Comparison of ENCODE assay signal across 8 mouse cellular contexts in the genomic region with DNA sequence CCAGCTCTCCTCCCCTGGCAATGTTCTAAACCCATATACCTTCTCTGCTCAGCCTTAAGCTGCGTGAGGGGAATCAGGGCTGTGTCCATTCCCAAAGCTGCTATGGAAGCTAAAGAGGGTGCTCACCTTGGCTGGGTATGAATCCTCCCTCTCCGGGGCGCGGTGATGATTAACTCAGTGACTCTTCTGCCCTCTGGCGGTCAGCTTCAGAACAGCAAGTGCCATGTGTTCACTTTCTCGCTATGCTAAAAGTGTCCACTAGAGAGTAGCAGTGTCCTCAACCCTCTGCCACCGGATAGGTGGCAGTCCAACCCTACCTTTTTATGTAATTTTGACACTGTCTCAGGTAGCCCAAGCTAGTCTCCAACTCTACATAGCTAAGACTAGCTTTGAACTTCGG. TPM values are rescaled to one million over a fixed set of nuclear protein-coding genes. Genes with fewer than 3 reads are reported as not detected.
A peak's percentile ranks its signal among the peaks of the same experiment; 100 is the strongest.
DNase-seq lines count a peak whose midpoint lies in the region; ATAC-seq lines count a peak whose summit lies in the region.

No protein-coding gene starts in this region.

- H3K36me3 ChIP-seq in forebrain, embryonic 12.5 days (replicated peaks): no peaks in the 10 kb centered on the region
- no peaks in the 10 kb centered on the region for H3K36me3 ChIP-seq in liver, embryonic 16.5 days (ENCODE audit: control insufficient read depth, insufficient read depth)
- H3K36me3 ChIP-seq in neural tube, embryonic 14.5 days (ENCODE audit: control insufficient read depth, insufficient read depth, low read length): no peaks in the 10 kb centered on the region

- DNase-seq in CD8-positive naive resting alpha-beta T cell, adult 2 months (ENCODE audit: low read depth in 2 of 2, low spot score in 2 of 2): peak; percentile 88 to 92
- peak; percentile 89 for DNase-seq in c-Kit-positive CD71-negative TER-119-negative erythroid progenitor cells, embryonic 14.5 days (ENCODE audit: low read depth)
- DNase-seq in heart, postnatal 14 days: peak; percentile 89 to 95
- DNase-seq in large intestine, adult 2 months (ENCODE audit: low read depth, low spot score): peak; percentile 82
- DNase-seq in testis, postnatal 10 days (ENCODE audit: low spot score): peak; percentile 95

- H3K4me1 ChIP-seq in forebrain, embryonic 12.5 days: no peaks in the 10 kb centered on the region
- no peaks in the 10 kb centered on the region for H3K4me1 ChIP-seq in liver, embryonic 16.5 days (ENCODE audit: control insufficient read depth, low read depth, low read length)
- H3K4me1 ChIP-seq in neural tube, embryonic 14.5 days (ENCODE audit: control insufficient read depth, insufficient read depth, low read length): no peaks in the 10 kb centered on the region

- no peak overlapping the region for H3K9ac ChIP-seq in forebrain, embryonic 12.5 days
- H3K9ac ChIP-seq in liver, embryonic 16.5 days (ENCODE audit: low read depth, low read length): no peak overlapping the region
- no peak overlapping the region for H3K9ac ChIP-seq in neural tube, embryonic 14.5 days (replicated peaks; ENCODE audit: low read depth, low read length)

- WGBS in forebrain, embryonic 12.5 days: 5% methylated on average over 8 of the region's 8 CpGs
- WGBS in large intestine, adult 2 months: 3% methylated on average over 8 of the region's 8 CpGs
- under 1% methylated on average over 8 of the region's 8 CpGs for WGBS in liver, embryonic 16.5 days (ENCODE audit: insufficient replicate concordance)
- 4% methylated on average over 8 of the region's 8 CpGs for WGBS in neural tube, embryonic 14.5 days

- H3K27ac ChIP-seq in forebrain, embryonic 12.5 days: no peak overlapping the region
- no peak overlapping the region for H3K27ac ChIP-seq in liver, embryonic 16.5 days (ENCODE audit: low read length)
- H3K27ac ChIP-seq in neural tube, embryonic 14.5 days (ENCODE audit: low read depth, low read length): no peak overlapping the region

- H3K27me3 ChIP-seq in forebrain, embryonic 12.5 days: no peaks in the 10 kb centered on the region
- no peaks in the 10 kb centered on the region for H3K27me3 ChIP-seq in liver, embryonic 16.5 days (ENCODE audit: control insufficient read depth, insufficient read depth, low read depth, low read length)
- H3K27me3 ChIP-seq in neural tube, embryonic 14.5 days (ENCODE audit: control insufficient read depth, insufficient read depth, low read length): no peaks in the 10 kb centered on the region

- no peak overlapping the region for H3K4me3 ChIP-seq in forebrain, embryonic 12.5 days (replicated peaks)
- H3K4me3 ChIP-seq in liver, embryonic 16.5 days (ENCODE audit: low read depth, low read length): no peak overlapping the region
- no peak overlapping the region for H3K4me3 ChIP-seq in neural tube, embryonic 14.5 days (ENCODE audit: low read depth, low read length)

- H3K4me2 ChIP-seq in forebrain, embryonic 12.5 days: no peak overlapping the region
- H3K4me2 ChIP-seq in liver, embryonic 16.5 days (ENCODE audit: low read depth, low read length): no peak overlapping the region
- H3K4me2 ChIP-seq in neural tube, embryonic 14.5 days (ENCODE audit: low read depth, low read length): no peak overlapping the region

- intact Hi-C loops in heart, postnatal 14 days (cut with DNase I): loop anchor here (2.0 to 5.0 kb wide), 3 partner anchors 54 to 353 kb away; no protein-coding TSS in a partner anchor

- peak; percentile 83 for ATAC-seq in forebrain, embryonic 12.5 days (ENCODE audit: low FRiP score)
- peak; percentile 13; the same call in 1 of the 2 replicates for ATAC-seq in liver, embryonic 16.5 days (ENCODE audit: low read depth)
- ATAC-seq in neural tube, embryonic 14.5 days (ENCODE audit: low read depth): peak; percentile 71; the same call in 1 of the 2 replicates

- no peaks in the 10 kb centered on the region for H3K9me3 ChIP-seq in forebrain, embryonic 12.5 days
- no peaks in the 10 kb centered on the region for H3K9me3 ChIP-seq in liver, embryonic 16.5 days (replicated peaks; ENCODE audit: control insufficient read depth, low read length)
- H3K9me3 ChIP-seq in neural tube, embryonic 14.5 days (ENCODE audit: control insufficient read depth, low read length): no peaks in the 10 kb centered on the region

RNA-seq across cellular contexts. Expression of gene Chst3, which starts 26.0 kb away (rescaled TPM):
- 3.7 and 4.0 TPM in 2 replicates for polyA plus RNA-seq in forebrain, embryonic 12.5 days (2016; fragmentation: Nextera tagmentation; extraction: Ambion mirVana)
- total RNA-seq in heart, postnatal 14 days (2021): 1 to 10 TPM; 1.2 to 1.4 TPM
- 3.1 and 3.3 TPM in 2 replicates for polyA plus RNA-seq in large intestine, adult 2 months (2012; rRNA removed)
- polyA plus RNA-seq in liver, embryonic 16.5 days (2015; fragmentation: Nextera tagmentation; extraction: Ambion mirVana): 0.22 and 0.27 TPM in 2 replicates
- 0.79 and 1.8 TPM in 2 replicates for polyA plus RNA-seq in neural tube, embryonic 14.5 days (2014; fragmentation: Nextera tagmentation; extraction: Ambion mirVana)

RNA-seq across cellular contexts. Expression of gene Psap, which starts 32.4 kb away (rescaled TPM):
- 86.9 and 90.5 TPM in 2 replicates for polyA plus RNA-seq in forebrain, embryonic 12.5 days (2016; fragmentation: Nextera tagmentation; extraction: Ambion mirVana)
- 100 to 1,000 TPM; 904 to 976 TPM for total RNA-seq in heart, postnatal 14 days (2021)
- 644 and 784 TPM in 2 replicates for polyA plus RNA-seq in large intestine, adult 2 months (2012; rRNA removed)
- polyA plus RNA-seq in liver, embryonic 16.5 days (2015; fragmentation: Nextera tagmentation; extraction: Ambion mirVana): 82.2 and 83.5 TPM in 2 replicates
- 144 and 154 TPM in 2 replicates for polyA plus RNA-seq in neural tube, embryonic 14.5 days (2014; fragmentation: Nextera tagmentation; extraction: Ambion mirVana)

Comparison
In these comparisons a context has a peak if more than half of its experiments do, and no peak if none do; other contexts are left out.
1. ATAC-seq: peak in every context shown above with its lines; median percentile 83 in forebrain, embryonic 12.5 days; 71 in neural tube, embryonic 14.5 days; 13 in liver, embryonic 16.5 days.